Mouse (Mus musculus): ENCODE measurements around the gene Tmem63a.

DNA sequence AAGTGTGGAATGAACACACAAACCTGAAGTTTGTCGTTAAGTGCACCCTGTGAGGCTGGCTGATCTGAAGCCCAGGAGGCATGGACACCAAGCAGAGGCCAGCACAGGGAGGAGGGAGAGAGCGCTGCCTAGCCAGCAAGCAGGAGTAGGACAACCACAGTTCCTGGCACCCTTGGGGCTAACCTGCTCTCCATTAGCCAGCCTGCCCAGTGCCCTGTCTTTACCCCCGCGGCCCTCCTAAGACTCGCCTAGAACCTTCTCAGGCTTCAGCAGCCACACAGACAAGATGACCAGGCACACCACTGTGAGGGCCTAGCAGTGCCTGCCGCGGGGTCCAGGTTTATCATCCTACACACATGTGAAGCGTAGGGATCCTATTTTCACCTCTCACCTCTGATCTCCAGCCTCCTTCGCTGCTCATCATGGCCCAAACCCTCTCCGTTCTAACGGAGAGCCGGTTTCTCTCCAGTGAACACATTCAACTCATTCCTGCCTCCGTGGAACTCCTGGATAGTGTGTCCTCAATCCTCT lies 75.8 kb downstream of the Tmem63a start:
- TF ChIP-seq CTCF (IDR thresholded peaks at IDR 0.05; ENCODE audit: extremely low read depth, insufficient read depth, insufficient read length, insufficient replicate concordance) (no peak), POLR2A (IDR thresholded peaks at IDR 0.05; ENCODE audit: low read depth, low read length) (no peak)
